Mouse (Mus musculus): ENCODE data around the gene Alox12.

GRCm38 (mm10) chr11:70210681-70211080 lies 44.5 kb downstream of the Alox12 start:
- no peak for TF ChIP-seq CTCF (IDR thresholded peaks at IDR 0.05; ENCODE audit: borderline replicate concordance, control insufficient read depth, extremely low read depth, insufficient read depth, low read length, poor library complexity)
- TF ChIP-seq POLR2A (IDR thresholded peaks at IDR 0.05; ENCODE audit: control insufficient read depth, extremely low read depth, insufficient read depth, low read length, poor library complexity): no peak

All from thymus, adult 2 months (tissue).